Mouse (Mus musculus) neural tube, embryonic 12.5 days (tissue): Measurements from ENCODE around the gene Ezh1. TPM values are rescaled to one million over a fixed set of nuclear protein-coding genes. Genes with fewer than 3 reads are reported as not detected.
A peak's percentile ranks its signal among the peaks of the same experiment; 100 is the strongest.

ENCODE experiments used
- ATAC-seq: fragments of 200-750 bp; cut with Nextera tagmentation; 2 replicates; pipeline ENCODE4 v1.8.0; 2017; ENCODE audit warnings: low read depth, mild to moderate bottlenecking, moderate TSS enrichment, moderate library complexity; ENCODE audit not compliant: low FRiP score
- H3K27ac ChIP-seq: fragments of 300-500 bp; sonication (generic); 2 replicates; pipeline ENCODE4 v1.5.1; 2016
- H3K27me3 ChIP-seq: fragments of 300-500 bp; sonication (generic); replicated peaks from 2 replicates; pipeline ENCODE4 v1.6.1; 2016; ENCODE audit warnings: mild to moderate bottlenecking
- H3K36me3 ChIP-seq: fragments of 300-500 bp; sonication (generic); 2 replicates; pipeline ENCODE4 v1.6.1; 2016; ENCODE audit warnings: mild to moderate bottlenecking
- H3K4me1 ChIP-seq: fragments of 300-500 bp; sonication (generic); 2 replicates; pipeline ENCODE4 v1.6.1; 2016
- H3K4me2 ChIP-seq: fragments of 300-500 bp; sonication (generic); replicated peaks from 2 replicates; pipeline ENCODE4 v1.6.1; 2016; ENCODE audit warnings: mild to moderate bottlenecking
- H3K4me3 ChIP-seq: fragments of 300-500 bp; sonication (generic); 2 replicates; pipeline ENCODE4 v1.5.1; 2016
- H3K9ac ChIP-seq: fragments of 300-500 bp; sonication (generic); 2 replicates; pipeline ENCODE4 v1.6.1; 2016; ENCODE audit warnings: mild to moderate bottlenecking
- H3K9me3 ChIP-seq: fragments of 300-500 bp; sonication (generic); 2 replicates; pipeline ENCODE4 v1.6.1; 2016; ENCODE audit warnings: mild to moderate bottlenecking
- WGBS: fragments of 180-500 bp; shearing (Covaris S2); methylation state at CpG from one replicate; pipeline ENCODE4 v1.1.7; 2016; 5-methylcytosine and 5-hydroxymethylcytosine counted together
- polyA plus RNA-seq: library from polyadenylated mRNA; unstranded; fragments of >200 nt; fragmentation: Nextera tagmentation; extraction: Ambion mirVana; gene quantifications from 2 replicates; pipeline ENCODE4 v1.2.1, GENCODE M21; 2016

Ezh1 gene
- polyA plus RNA-seq, 1 experiment from 2014 or later: 14.3 TPM

- Histone ChIP-seq H3K9me3 (no peaks in the 10 kb centered on the region), H3K4me3 (no peak overlapping the region), H3K27ac (no peak overlapping the region), H3K36me3 (no peaks in the 10 kb centered on the region), H3K4me2 (no peak overlapping the region), H3K9ac (0 out of 2 replicates have a peak overlapping the region, but pooled peaks have one; percentile 3), H3K4me1 (no peaks in the 10 kb centered on the region), H3K27me3 (no peaks in the 10 kb centered on the region)
- WGBS: 68% methylated on average over 5 of the region's 5 CpGs
- ATAC-seq: no peak
These were observed 11.9 kb upstream of the Ezh1 start for GRCm38 (mm10) chr11:101238071-101238647.

DNA sequence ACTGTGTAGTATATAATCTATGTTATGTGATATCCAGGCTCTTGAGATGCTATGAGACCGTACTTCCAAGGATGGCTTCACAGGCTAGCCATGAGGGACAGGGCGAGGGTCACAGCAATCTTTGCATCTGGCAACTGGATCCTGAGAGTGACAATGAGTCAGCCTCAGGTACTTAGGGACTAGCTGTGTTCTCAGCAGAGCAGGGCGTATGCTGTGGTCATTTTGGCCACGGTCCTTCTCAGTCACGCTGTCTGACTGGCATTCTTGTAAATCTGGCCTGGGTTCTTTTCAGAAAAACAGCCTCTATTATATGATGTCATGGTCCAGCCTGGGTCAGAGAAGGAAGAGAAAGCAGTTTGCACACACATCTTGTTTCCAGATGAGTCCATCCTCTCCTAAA lies 10.5 kb upstream of the Ezh1 start:
- Histone ChIP-seq H3K4me2 (no peak overlapping the region), H3K9me3 (no peaks in the 10 kb centered on the region), H3K27me3 (no peaks in the 10 kb centered on the region), H3K36me3 (no peaks in the 10 kb centered on the region), H3K4me1 (no peaks in the 10 kb centered on the region), H3K27ac (no peak overlapping the region), H3K9ac (no peak overlapping the region), H3K4me3 (no peak overlapping the region)
- 91% methylated on average over 5 of the region's 5 CpGs for WGBS
- ATAC-seq: no peak

DNA sequence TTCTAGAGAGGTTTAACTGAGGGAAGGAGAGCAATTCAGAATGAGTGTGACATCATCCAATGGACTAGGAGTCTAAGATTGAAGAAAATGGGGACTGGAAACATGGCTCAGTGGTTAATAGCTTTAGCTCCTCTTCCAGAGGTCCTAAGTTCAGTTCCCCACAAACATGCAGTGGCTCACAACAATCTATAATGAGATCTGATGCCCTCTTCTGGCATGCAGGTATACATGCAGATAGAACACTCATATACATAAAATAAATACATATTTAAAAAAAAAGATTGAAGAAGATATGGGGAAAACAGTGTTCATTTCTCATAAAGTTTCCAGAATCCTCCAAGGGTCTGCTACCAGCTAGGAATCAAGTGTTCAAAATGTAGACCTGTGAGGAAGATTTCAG lies 9.2 kb upstream of the Ezh1 start:
- no peak for ATAC-seq
- Histone ChIP-seq H3K9ac (no peak overlapping the region), H3K36me3 (no peaks in the 10 kb centered on the region), H3K4me2 (no peak overlapping the region), H3K27me3 (no peaks in the 10 kb centered on the region), H3K27ac (no peak overlapping the region), H3K4me3 (no peak overlapping the region), H3K4me1 (peaks cover 6% of the 10 kb centered on the region; the same call in 1 of the 2 replicates), H3K9me3 (no peaks in the 10 kb centered on the region)

GRCm38 (mm10) chr11:101234124-101234523 lies 7.9 kb upstream of the Ezh1 start:
- H3K36me3 ChIP-seq: no peaks in the 10 kb centered on the region
- no peak overlapping the region for H3K27ac ChIP-seq
- ATAC-seq: no peak
- H3K27me3 ChIP-seq: no peaks in the 10 kb centered on the region
- no peak overlapping the region for H3K4me3 ChIP-seq
- H3K9ac ChIP-seq: no peak overlapping the region
- H3K4me1 ChIP-seq: peaks cover 6% of the 10 kb centered on the region; the same call in 1 of the 2 replicates
- no peak overlapping the region for H3K4me2 ChIP-seq
- no peaks in the 10 kb centered on the region for H3K9me3 ChIP-seq

GRCm38 (mm10) chr11:101233240-101233639 lies 7.0 kb upstream of the Ezh1 start:
- no peak overlapping the region for H3K27ac ChIP-seq
- H3K4me1 ChIP-seq: peaks cover 6% of the 10 kb centered on the region; the same call in 1 of the 2 replicates
- H3K9ac ChIP-seq: no peak overlapping the region
- no peaks in the 10 kb centered on the region for H3K9me3 ChIP-seq
- no peaks in the 10 kb centered on the region for H3K27me3 ChIP-seq
- H3K36me3 ChIP-seq: no peaks in the 10 kb centered on the region
- 85% methylated on average over 1 of the region's 1 CpGs for WGBS
- no peak overlapping the region for H3K4me2 ChIP-seq
- no peak for ATAC-seq
- H3K4me3 ChIP-seq: no peak overlapping the region

DNA sequence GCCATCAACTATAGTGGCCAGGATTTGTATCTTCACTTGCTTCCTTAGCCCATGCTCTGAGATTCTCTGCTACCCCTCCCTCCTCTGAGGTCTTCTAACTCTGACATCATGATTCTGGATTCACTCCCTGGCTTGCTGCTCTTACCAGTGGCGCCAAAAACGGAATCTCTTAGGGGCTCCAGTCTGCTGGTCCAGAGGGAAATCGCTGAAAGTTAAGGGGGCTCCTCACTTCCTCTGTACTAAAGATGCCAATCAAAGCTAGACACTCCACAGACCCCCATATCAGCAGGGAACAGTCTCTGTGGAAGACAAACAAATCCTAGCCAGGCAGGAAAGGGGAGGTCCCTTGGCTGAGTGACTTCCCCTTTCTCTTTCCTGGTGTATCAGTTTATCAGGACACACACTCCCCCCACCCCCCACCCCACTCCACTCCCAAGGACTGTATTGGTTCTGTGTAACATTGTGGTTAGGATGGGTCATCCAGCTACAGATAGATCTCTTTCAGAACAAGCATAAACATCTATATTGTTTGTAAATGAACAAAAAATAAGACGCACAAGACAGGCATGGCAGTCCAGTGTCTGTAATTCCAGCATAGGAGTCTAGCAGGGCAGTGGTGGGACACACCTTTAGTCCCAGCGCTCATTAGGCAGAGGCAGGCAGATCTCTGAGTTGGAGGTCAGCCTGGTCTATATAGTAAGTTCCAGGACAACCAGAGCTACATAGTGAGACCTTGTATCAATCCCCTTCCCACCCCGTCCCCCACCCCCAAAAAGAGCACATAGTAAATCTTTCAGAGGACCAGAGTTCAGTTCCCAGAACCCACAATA lies 6.0 kb upstream of the Ezh1 start:
- Histone ChIP-seq H3K9me3 (no peaks in the 10 kb centered on the region), H3K36me3 (no peaks in the 10 kb centered on the region), H3K9ac (no peak overlapping the region), H3K27me3 (no peaks in the 10 kb centered on the region), H3K4me3 (no peak overlapping the region), H3K27ac (no peak overlapping the region), H3K4me2 (peak overlapping the region; percentile 40; the same call in 1 of the 2 replicates), H3K4me1 (peaks cover 6% of the 10 kb centered on the region; the same call in 1 of the 2 replicates)
- ATAC-seq: no peak
- whole genome bisulfite sequencing: 60% methylated on average over 6 of the region's 6 CpGs

GRCm38 (mm10) chr11:101230991-101231871 lies 5.0 kb upstream of the Ezh1 start:
- no peaks in the 10 kb centered on the region for H3K36me3 ChIP-seq
- H3K4me2 ChIP-seq: peak overlapping the region; percentile 40
- no peaks in the 10 kb centered on the region for H3K9me3 ChIP-seq
- peaks cover 9% of the 10 kb centered on the region; the same call in 1 of the 2 replicates for H3K4me1 ChIP-seq
- no peak for ATAC-seq
- H3K27me3 ChIP-seq: no peaks in the 10 kb centered on the region
- 7% methylated on average over 18 of the region's 18 CpGs for WGBS
- H3K4me3 ChIP-seq: no peak overlapping the region
- H3K27ac ChIP-seq: peak overlapping the region; percentile 18; the same call in 1 of the 2 replicates
- 0 out of 2 replicates have a peak overlapping the region, but pooled peaks have one; percentile 18 for H3K9ac ChIP-seq

DNA sequence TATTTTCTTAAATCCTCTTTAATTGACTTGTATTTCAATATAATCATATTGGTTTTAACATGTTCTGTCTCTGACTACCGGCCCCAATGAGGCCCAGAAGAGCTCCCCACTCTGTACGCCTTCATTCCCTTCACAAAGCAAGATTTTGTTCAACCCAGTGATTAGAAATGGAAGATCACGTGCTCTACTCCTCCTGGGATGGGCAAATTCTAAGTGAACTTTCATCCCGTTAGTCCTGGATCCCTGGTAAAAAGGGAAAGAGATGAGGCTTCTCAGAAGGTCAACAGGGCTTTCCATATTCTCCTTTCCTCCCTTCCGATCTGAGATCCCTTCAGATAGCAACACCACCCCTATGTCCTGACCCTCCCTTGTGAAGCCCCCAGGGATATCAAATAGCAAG lies 4.3 kb upstream of the Ezh1 start:
- Histone ChIP-seq H3K9ac (0 out of 2 replicates have a peak overlapping the region, but pooled peaks have one; percentile 18), H3K4me2 (peak overlapping the region; percentile 40), H3K36me3 (no peaks in the 10 kb centered on the region), H3K4me1 (peaks cover 14% of the 10 kb centered on the region; the same call in 1 of the 2 replicates), H3K27me3 (no peaks in the 10 kb centered on the region), H3K9me3 (no peaks in the 10 kb centered on the region), H3K27ac (peak overlapping the region; percentile 18; the same call in 1 of the 2 replicates), H3K4me3 (no peak overlapping the region)
- WGBS: 28% methylated on average over 5 of the region's 5 CpGs
- no peak for ATAC-seq

GRCm38 (mm10) chr11:101230061-101230511 lies 3.8 kb upstream of the Ezh1 start:
- no peak overlapping the region for H3K4me2 ChIP-seq
- H3K27ac ChIP-seq: no peak overlapping the region
- no peak overlapping the region for H3K9ac ChIP-seq
- ATAC-seq: no peak
- peaks cover 18% of the 10 kb centered on the region; the same call in 1 of the 2 replicates for H3K4me1 ChIP-seq
- no peaks in the 10 kb centered on the region for H3K36me3 ChIP-seq
- H3K27me3 ChIP-seq: no peaks in the 10 kb centered on the region
- WGBS: 36% methylated on average over 2 of the region's 2 CpGs
- no peaks in the 10 kb centered on the region for H3K9me3 ChIP-seq
- no peak overlapping the region for H3K4me3 ChIP-seq

GRCm38 (mm10) chr11:101229361-101229900 lies 3.2 kb upstream of the Ezh1 start:
- Histone ChIP-seq H3K36me3 (no peaks in the 10 kb centered on the region), H3K4me3 (no peak overlapping the region), H3K4me1 (peaks cover 18% of the 10 kb centered on the region; the same call in 1 of the 2 replicates), H3K9me3 (no peaks in the 10 kb centered on the region), H3K4me2 (no peak overlapping the region), H3K27ac (no peak overlapping the region), H3K27me3 (no peaks in the 10 kb centered on the region), H3K9ac (no peak overlapping the region)
- ATAC-seq: no peak
- WGBS: 33% methylated on average over 8 of the region's 8 CpGs

- Histone ChIP-seq H3K27me3 (no peaks in the 10 kb centered on the region), H3K9me3 (no peaks in the 10 kb centered on the region), H3K4me3 (peak overlapping the region; percentile 81), H3K36me3 (no peaks in the 10 kb centered on the region), H3K4me1 (peaks cover 12% of the 10 kb centered on the region; the same call in 1 of the 2 replicates), H3K4me2 (peak overlapping the region; percentile 97), H3K9ac (peak overlapping the region; percentile 85), H3K27ac (no peak overlapping the region)
- 23% methylated on average over 25 of the region's 25 CpGs for WGBS
- ATAC-seq: no peak
These were observed 765 bp downstream of the Ezh1 start for GRCm38 (mm10) chr11:101225331-101226064.
